Mouse (Mus musculus): ENCODE results near the gene Dhx38.

Dhx38 gene

DNA sequence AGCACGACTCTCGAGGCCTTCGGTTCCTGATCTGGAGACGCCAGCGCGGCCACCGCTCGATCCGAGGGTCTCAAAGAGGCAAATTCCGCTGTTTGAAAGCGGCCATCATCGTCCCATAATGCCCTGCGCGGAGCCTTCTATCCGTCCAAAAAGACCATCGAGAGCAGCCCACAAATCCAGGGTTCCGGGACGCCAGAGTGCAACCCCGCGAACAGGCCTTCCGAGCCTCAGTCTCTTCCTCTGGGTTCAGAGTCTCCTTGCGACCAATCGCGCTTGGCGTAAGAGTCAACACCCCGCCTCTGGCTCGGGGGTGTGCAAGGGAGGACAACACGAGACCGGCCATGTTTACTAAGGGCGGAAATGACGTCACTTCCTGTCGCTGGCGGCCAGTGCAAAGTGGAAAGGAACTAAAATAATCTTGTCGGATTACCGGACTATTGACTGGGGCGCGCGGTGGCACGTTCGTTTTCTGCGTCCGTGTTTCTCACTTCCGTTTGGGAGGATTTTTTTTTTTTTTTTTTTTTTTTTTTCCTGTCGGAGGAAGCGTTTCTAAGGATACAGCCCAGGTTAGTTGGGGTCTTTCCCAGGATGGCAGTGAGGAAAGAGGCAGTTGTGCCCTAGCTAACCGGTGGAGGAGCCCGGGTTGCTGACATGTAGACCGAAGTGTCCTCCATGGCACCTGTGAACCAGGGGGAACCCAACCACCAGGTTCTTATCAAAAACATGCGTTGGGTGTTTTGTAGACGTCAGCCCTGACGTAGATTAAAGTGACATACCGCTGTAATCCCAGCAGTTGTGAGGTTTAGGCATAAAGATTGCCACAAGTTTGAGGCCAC is at the start of gene Dhx38, which contains the start of gene Txnl4b:
Gene Dhx38, minus strand, starts transcription at position 364 of the 836 bp plus-strand sequence.
Gene Txnl4b, plus strand, starts transcription at position 395 of the 836 bp plus-strand sequence.
- DNase-seq, result peak; percentile 100

GRCm38 (mm10) chr8:109614243-109615210 is 48.9 kb upstream of the Dhx38 start, which contains the start of gene Pkd1l3:
TSS of gene Pkd1l3 (plus strand) at chr8:109614517.
- DNase-seq, result no peak

DNA sequence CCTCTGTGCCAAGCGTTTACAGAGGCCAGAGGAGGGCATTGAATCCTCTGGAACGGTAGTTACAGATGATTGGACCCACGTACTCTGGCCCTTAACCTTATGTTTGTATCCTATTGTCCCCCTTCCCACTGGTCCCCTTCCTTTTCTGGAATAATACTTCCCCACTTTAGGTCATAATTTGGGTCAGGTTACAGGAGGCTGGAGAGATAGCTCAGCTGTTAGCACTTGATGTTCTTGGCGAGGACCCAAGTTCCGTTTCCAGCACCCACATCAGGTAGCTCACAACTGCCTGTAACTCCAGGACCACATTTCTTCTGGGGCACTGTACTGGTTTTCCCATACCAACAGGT is 43.5 kb upstream of the Dhx38 start:
- peak; percentile 38 for DNase-seq

DNA sequence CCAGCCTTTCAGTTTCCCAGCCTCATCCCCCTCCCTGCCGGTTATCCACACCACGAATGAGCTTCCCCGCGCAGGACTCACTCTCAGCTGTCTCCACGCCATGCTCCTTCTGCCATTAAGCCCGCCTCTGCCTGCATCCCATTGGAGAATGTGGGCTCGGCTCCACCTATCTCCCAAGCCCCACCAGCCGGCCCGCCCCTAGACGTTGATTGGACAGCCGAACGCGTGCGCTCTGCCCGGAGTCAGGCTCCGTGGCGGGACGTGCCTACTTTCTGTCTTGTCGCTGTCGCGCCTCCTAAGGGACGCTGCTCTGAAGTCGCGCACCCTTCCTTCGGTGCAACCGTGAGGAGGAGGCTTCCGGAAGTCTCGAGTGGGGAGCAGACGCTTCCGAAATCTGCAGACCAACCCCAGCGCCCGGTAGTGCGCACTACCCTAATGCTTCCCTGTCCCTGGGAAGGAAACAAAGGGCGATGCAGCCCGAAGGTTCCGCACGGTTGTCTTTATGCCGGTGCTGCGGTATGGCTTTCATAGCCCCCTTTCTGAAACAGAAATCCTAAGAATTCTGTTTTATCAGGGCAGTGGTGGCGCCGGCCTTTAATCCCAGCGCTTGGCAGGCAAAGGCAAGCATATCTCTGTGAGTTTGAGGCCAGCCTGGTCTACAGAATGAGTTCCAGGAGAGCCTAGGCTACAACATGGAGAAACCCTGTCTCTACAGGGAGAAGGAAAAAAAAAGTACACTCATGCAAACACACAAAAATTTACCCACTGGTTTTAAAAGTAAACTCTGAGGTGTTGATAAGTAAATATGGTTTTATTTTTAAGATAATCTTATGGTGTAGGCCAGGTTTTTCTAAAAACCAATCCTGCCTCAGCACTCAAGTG is 42.9 kb upstream of the Dhx38 start, which contains the start of gene Dhodh:
Gene Dhodh, minus strand, starts transcription at position 403 of the 882 bp plus-strand sequence.
- DNase-seq, result peak; percentile 96

- DNase-seq, result peak; percentile 11
Observed at GRCm38 (mm10) chr8:109607650-109608049, 42.0 kb upstream of the Dhx38 start.

- no peak for DNase-seq
Observed at GRCm38 (mm10) chr8:109606725-109607124, 41.1 kb upstream of the Dhx38 start.

GRCm38 (mm10) chr8:109595854-109596253 is 30.2 kb upstream of the Dhx38 start:
- peak; percentile 41 for DNase-seq

- DNase-seq, result peak; percentile 31
Observed at GRCm38 (mm10) chr8:109593117-109593788, 27.6 kb upstream of the Dhx38 start.

GRCm38 (mm10) chr8:109592164-109592563 is 26.5 kb upstream of the Dhx38 start:
- no peak for DNase-seq

- no peak for DNase-seq
Observed at GRCm38 (mm10) chr8:109591367-109591766, 25.7 kb upstream of the Dhx38 start.

GRCm38 (mm10) chr8:109590901-109591300 is 25.2 kb upstream of the Dhx38 start:
- DNase-seq, result no peak

DNA sequence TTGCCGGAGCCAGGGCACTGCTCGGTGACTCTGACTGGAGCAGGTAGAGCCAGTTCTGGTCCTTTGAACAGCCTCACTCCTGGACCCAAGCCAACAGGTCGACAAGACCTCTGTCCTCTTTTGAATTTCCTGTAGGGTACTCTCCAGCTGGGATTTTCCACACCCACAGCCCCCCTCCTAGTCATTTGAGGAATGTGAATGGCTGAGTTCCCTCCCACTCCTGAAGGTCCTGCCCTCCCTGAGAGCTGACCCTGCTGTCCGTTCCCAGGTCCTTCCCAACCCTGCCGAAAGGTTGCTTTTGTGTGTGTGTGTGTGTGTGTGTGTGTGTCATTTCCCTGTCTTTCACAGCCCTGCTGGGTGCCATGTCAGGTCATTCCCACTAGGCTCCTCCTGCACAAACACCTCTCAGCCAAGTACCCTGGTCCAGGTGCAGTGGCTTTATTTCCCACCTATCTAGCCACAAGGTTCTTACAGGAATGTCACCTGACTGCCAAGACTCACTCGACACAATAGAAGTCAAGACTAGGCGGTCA is 21.4 kb upstream of the Dhx38 start:
- DNase-seq, result peak; percentile 62

- no peak for DNase-seq
Observed at GRCm38 (mm10) chr8:109585652-109586051, 20.0 kb upstream of the Dhx38 start.

DNA sequence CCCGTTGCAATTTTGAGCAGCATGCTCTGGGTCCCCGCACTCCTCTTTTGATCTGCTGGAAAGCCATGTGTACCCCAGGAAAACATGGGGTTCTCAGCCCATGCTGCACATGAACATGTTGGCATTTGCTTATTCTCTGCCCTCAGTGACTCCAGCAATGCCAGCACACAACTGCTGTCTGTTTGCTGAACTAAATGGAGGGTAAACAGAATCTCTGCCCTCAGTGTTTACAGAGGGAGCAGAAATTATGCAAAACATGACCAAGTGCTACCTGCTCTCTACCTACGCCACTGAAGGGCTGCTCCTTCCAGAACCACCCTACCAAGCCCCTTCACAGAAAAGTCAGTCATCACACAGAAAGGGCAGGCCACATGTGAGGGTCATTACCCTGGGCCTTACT is 19.2 kb upstream of the Dhx38 start:
- no peak for DNase-seq

DNA sequence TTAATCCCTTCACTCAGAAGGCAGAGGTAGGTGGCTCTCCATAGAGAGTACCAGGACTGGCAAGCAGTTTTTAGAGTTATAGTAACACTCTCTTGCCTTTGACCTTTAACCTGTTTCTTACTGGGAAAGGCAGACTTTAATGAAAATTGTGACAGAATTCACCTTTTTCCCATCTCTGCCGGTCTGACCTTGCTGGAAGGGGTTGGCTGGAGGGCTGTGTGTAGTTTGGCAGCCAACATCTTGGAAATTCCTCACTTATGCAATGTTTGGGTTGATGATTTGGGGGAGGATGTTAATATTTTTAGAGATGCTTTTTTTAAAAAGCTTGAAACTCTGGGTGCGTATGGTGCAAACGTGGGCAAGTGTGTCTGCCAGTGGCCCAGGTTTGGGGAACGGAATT is 18.6 kb upstream of the Dhx38 start:
- DNase-seq, result no peak

DNA sequence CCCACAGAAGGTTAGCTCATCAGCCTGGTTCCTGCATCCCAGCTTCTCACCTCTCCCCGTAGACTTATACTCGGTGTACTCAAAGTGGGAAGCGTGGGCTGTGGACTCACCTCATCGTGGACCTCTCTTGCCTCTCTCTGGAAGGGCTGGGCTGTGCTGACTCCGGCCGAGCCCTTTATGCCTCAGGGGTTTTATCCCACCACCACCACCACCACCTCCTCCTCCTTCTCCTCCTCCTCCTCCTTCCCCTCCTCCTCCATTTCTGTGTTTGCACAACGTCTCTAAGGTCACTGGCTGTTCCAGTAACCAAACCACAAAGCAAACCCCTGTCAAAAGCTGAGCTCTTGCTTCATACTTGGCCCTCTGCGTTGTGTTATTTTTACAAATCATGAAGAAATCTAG is 13.2 kb upstream of the Dhx38 start, which contains the start of gene Hp:
Gene Hp, minus strand, starts transcription at position 273 of the 402 bp plus-strand sequence.
- no peak for DNase-seq

DNA sequence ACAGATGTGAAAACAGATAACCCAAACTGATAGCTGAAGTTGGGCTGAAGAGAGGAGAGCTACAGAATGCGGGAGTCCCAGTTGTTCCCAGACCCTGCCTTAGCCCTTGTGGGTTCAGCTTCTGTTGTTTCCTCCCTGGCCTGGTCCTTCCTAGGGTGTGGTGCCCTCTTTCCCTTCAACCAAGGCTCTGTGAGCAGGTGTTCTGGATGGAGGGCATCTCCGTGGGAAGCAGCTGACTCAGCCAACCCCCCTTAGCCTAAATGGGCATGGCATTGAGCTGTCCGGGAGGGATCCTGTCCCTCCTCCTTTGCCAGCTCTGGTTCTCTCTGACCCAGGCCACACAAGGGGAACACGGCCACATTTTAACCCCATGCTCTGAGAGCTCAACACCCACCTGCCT is 10.7 kb upstream of the Dhx38 start:
- no peak for DNase-seq

GRCm38 (mm10) chr8:109571139-109571538 is 5.5 kb upstream of the Dhx38 start:
- no peak for DNase-seq

- no peak for DNase-seq
Observed at GRCm38 (mm10) chr8:109564766-109565165, 895 bp downstream of the Dhx38 start.

DNA sequence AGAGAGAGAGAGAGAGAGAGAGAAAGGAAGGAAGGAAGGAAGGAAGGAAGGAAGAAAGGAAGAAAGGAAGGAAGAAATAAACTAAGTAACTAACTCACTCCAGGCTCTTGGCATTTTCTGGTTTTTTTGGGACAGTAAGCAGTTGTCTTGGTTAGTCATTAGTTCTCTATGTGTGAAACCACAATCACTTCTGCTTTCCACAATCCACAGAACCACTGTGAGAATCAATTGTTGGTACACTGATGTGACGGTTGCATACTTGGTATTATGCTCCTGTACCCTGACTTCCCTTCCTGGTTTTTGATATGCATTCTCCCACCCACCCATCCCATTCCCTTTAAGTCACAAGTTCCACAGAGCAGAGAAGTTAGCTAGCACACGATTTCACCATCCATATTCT is 1.8 kb downstream of the Dhx38 start:
- DNase-seq, result no peak

GRCm38 (mm10) chr8:109551663-109552062 is 14.0 kb downstream of the Dhx38 start:
- no peak for DNase-seq

Measured in kidney, adult 9 months (tissue).